20 mouse cellular contexts compared by ENCODE assay signal in the genomic region with DNA sequence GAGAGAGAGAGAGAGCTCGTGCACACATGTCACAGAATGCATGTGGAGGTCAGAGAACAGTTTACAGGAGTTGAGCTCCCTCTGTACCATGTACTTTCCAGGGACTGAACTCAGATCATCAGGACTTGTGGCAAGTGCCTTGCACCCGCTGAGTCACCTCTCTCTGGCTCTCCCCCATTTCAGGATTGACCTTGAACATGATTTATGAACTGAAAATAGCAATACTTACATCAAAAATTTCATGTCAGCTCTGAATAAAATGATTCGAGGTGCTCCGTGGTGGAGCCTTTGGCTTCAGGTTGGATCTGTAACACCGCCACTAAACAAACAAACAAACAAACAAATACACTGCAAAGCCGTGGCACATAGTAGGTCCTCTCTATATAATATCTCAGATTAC. TPM values are rescaled to one million over a fixed set of nuclear protein-coding genes. Genes with fewer than 3 reads are reported as not detected.
"Had no signal": no experiment of that assay in that cellular context is flagged by ENCODE, and none has a peak within 500 bp of the region (broad histone marks: within the 10 kb centered on the region; RNA-seq: fewer than 3 reads in every experiment).

No protein-coding gene starts in this region.

- DNase-seq: liver, postnatal 0 days; lung, adult 2 months; lung, postnatal 14 days; lung, postnatal 36 days; right cerebral cortex, postnatal 14 days; thymus, adult 2 months; thymus, postnatal 25 days; thymus, postnatal 4 days had no signal

- H3K4me1 ChIP-seq: lung, embryonic 15.5 days; midbrain, embryonic 13.5 days; midbrain, embryonic 15.5 days; neural tube, embryonic 12.5 days; stomach, embryonic 15.5 days had no signal

- H3K4me3 ChIP-seq: megakaryocyte, embryonic 14.5 days; midbrain, embryonic 13.5 days; midbrain, embryonic 15.5 days; neural tube, embryonic 12.5 days; stomach, embryonic 15.5 days had no signal

- H3K9me3 ChIP-seq: lung, embryonic 15.5 days; midbrain, embryonic 13.5 days; midbrain, embryonic 15.5 days; neural tube, embryonic 12.5 days; stomach, embryonic 15.5 days had no signal

- H3K27me3 ChIP-seq: midbrain, embryonic 13.5 days; midbrain, embryonic 15.5 days; neural tube, embryonic 12.5 days; stomach, embryonic 15.5 days had no signal

- H3K27ac ChIP-seq: lung, embryonic 15.5 days; macrophage; midbrain, embryonic 13.5 days; midbrain, embryonic 15.5 days; neural tube, embryonic 12.5 days; stomach, embryonic 15.5 days; stomach, postnatal 0 days had no signal

- ATAC-seq: liver, postnatal 0 days; lung, postnatal 0 days; midbrain, embryonic 13.5 days; midbrain, embryonic 15.5 days had no signal

- H3K36me3 ChIP-seq: lung, embryonic 15.5 days; midbrain, embryonic 13.5 days; midbrain, embryonic 15.5 days; neural tube, embryonic 12.5 days; stomach, embryonic 15.5 days had no signal

- H3K4me2 ChIP-seq: midbrain, embryonic 13.5 days; midbrain, embryonic 15.5 days; neural tube, embryonic 12.5 days had no signal

- H3K9ac ChIP-seq: liver, postnatal 0 days; lung, embryonic 15.5 days; midbrain, embryonic 13.5 days; midbrain, embryonic 15.5 days; neural tube, embryonic 12.5 days; stomach, embryonic 15.5 days had no signal

RNA-seq across cellular contexts. Expression of gene Hpdl, which starts 19.3 kb away (rescaled TPM):
- total RNA-seq: megakaryocyte progenitor cell, adult 5-6 weeks; monocyte, adult 5-6 weeks; neutrophil, adult 5-6 weeks had no signal
- polyA plus RNA-seq: macrophage had no signal
